Mouse (Mus musculus) midbrain, embryonic 10.5 days (tissue): ENCODE results near the gene Syvn1. TPM values are rescaled to one million over a fixed set of nuclear protein-coding genes. Genes with fewer than 3 reads are reported as not detected.

Source experiments
- DNase-seq: peaks from one replicate; pipeline ENCODE4 v3.0.0-alpha.2; 2017; ENCODE audit warnings: low spot score
- H3K27ac ChIP-seq: fragments of 300-500 bp; sonication (generic); replicated peaks from 2 replicates; pipeline ENCODE4 v1.5.1; 2016; ENCODE audit warnings: mild to moderate bottlenecking
- H3K27me3 ChIP-seq: fragments of 300-500 bp; sonication (generic); 2 replicates; pipeline ENCODE4 v1.6.1; 2016; ENCODE audit warnings: low read depth, mild to moderate bottlenecking; ENCODE audit not compliant: poor library complexity, severe bottlenecking
- H3K36me3 ChIP-seq: fragments of 300-500 bp; sonication (generic); 2 replicates; pipeline ENCODE4 v1.6.1; 2016; ENCODE audit warnings: mild to moderate bottlenecking, moderate library complexity
- H3K4me1 ChIP-seq: fragments of 300-500 bp; sonication (generic); 2 replicates; pipeline ENCODE4 v1.6.1; 2016
- H3K4me3 ChIP-seq: fragments of 300-500 bp; sonication (generic); 2 replicates; pipeline ENCODE4 v1.5.1; 2016; ENCODE audit warnings: mild to moderate bottlenecking, moderate library complexity
- H3K9me3 ChIP-seq: fragments of 300-500 bp; sonication (generic); replicated peaks from 2 replicates; pipeline ENCODE4 v1.6.1; 2016; ENCODE audit warnings: mild to moderate bottlenecking
- WGBS: fragments of 180-500 bp; shearing (Covaris S2); methylation state at CpG from one replicate; pipeline ENCODE4 v1.1.7; 2016; 5-methylcytosine and 5-hydroxymethylcytosine counted together
- polyA plus RNA-seq: library from polyadenylated mRNA; unstranded; fragments of >200 nt; fragmentation: Nextera tagmentation; extraction: Ambion mirVana; gene quantifications from 2 replicates; pipeline ENCODE4 v1.2.1, GENCODE M21; 2016

Gene Syvn1
- polyA plus RNA-seq, 1 experiment from 2014 or later, result 35.8 TPM

GRCm38 (mm10) chr19:6061641-6062302 is 15.4 kb downstream of the Syvn1 start:
- Histone ChIP-seq H3K4me3 (peak overlapping the region; percentile 83), H3K27me3 (no peaks in the 10 kb centered on the region), H3K9me3 (no peaks in the 10 kb centered on the region), H3K27ac (peak overlapping the region; percentile 92), H3K36me3 (peaks cover 33% of the 10 kb centered on the region), H3K4me1 (peaks cover 49% of the 10 kb centered on the region)
- DNase-seq, result peak; percentile 47
- WGBS, result 3% methylated on average over 44 of the region's 44 CpGs

GRCm38 (mm10) chr19:6062418-6062817 is 16.0 kb downstream of the Syvn1 start:
- peaks cover 33% of the 10 kb centered on the region for H3K36me3 ChIP-seq
- no peaks in the 10 kb centered on the region for H3K27me3 ChIP-seq
- 80% methylated on average over 5 of the region's 5 CpGs for WGBS
- H3K9me3 ChIP-seq, result no peaks in the 10 kb centered on the region
- peaks cover 53% of the 10 kb centered on the region for H3K4me1 ChIP-seq
- H3K27ac ChIP-seq, result peak overlapping the region; percentile 92
- H3K4me3 ChIP-seq, result peak overlapping the region; percentile 83
- DNase-seq, result no peak

- H3K27ac ChIP-seq, result no peak overlapping the region
- H3K9me3 ChIP-seq, result no peaks in the 10 kb centered on the region
- H3K36me3 ChIP-seq, result peaks cover 33% of the 10 kb centered on the region
- 93% methylated on average over 6 of the region's 6 CpGs for WGBS
- no peaks in the 10 kb centered on the region for H3K27me3 ChIP-seq
- peak overlapping the region; percentile 83; the same call in 1 of the 2 replicates for H3K4me3 ChIP-seq
- H3K4me1 ChIP-seq, result peaks cover 60% of the 10 kb centered on the region
- DNase-seq, result no peak
These were observed 16.7 kb downstream of the Syvn1 start for GRCm38 (mm10) chr19:6063081-6063480.

- Histone ChIP-seq H3K9me3 (no peaks in the 10 kb centered on the region), H3K27ac (peak overlapping the region; percentile 88), H3K27me3 (no peaks in the 10 kb centered on the region), H3K36me3 (peaks cover 44% of the 10 kb centered on the region), H3K4me1 (peaks cover 46% of the 10 kb centered on the region), H3K4me3 (peak overlapping the region; percentile 73)
- no peak for DNase-seq
- 41% methylated on average over 5 of the region's 5 CpGs for WGBS
These were observed 20.2 kb downstream of the Syvn1 start for GRCm38 (mm10) chr19:6066571-6066970.

- WGBS, result 2% methylated on average over 30 of the region's 30 CpGs
- H3K36me3 ChIP-seq, result peaks cover 45% of the 10 kb centered on the region
- peak overlapping the region; percentile 73 for H3K4me3 ChIP-seq
- no peaks in the 10 kb centered on the region for H3K27me3 ChIP-seq
- peaks cover 40% of the 10 kb centered on the region for H3K4me1 ChIP-seq
- DNase-seq, result peak; percentile 88
- H3K9me3 ChIP-seq, result no peaks in the 10 kb centered on the region
- peak overlapping the region; percentile 88 for H3K27ac ChIP-seq
These were observed 20.8 kb downstream of the Syvn1 start for GRCm38 (mm10) chr19:6067011-6067723.

- peak within 1 kb of the TSS; percentile 73 for H3K4me3 ChIP-seq
- peak; percentile 91 for DNase-seq
- H3K27me3 ChIP-seq, result no peaks in the 10 kb centered on the region
- H3K27ac ChIP-seq, result peak within 1 kb of the TSS; percentile 88
- 8% methylated on average over 33 of the region's 33 CpGs for WGBS
- H3K4me1 ChIP-seq, result peaks cover 33% of the 10 kb centered on the region
- no peaks in the 10 kb centered on the region for H3K9me3 ChIP-seq
- H3K36me3 ChIP-seq, result peaks cover 45% of the 10 kb centered on the region
These were observed 21.5 kb downstream of the Syvn1 start, which contains the start of gene Tm7sf2 for GRCm38 (mm10) chr19:6067724-6068415. TSS of gene Tm7sf2 (minus strand) at chr19:6068373.

- Histone ChIP-seq H3K27ac (no peak overlapping the region), H3K9me3 (no peaks in the 10 kb centered on the region), H3K27me3 (no peaks in the 10 kb centered on the region), H3K4me3 (no peak overlapping the region; the same call in 1 of the 2 replicates), H3K36me3 (peaks cover 48% of the 10 kb centered on the region), H3K4me1 (peaks cover 26% of the 10 kb centered on the region)
- no peak for DNase-seq
- 83% methylated on average over 4 of the region's 4 CpGs for WGBS
These were observed 22.6 kb downstream of the Syvn1 start for GRCm38 (mm10) chr19:6068951-6069350.

- H3K9me3 ChIP-seq, result no peaks in the 10 kb centered on the region
- no peak for DNase-seq
- WGBS, result 93% methylated on average over 10 of the region's 10 CpGs
- H3K27me3 ChIP-seq, result no peaks in the 10 kb centered on the region
- peaks cover 28% of the 10 kb centered on the region for H3K4me1 ChIP-seq
- no peak overlapping the region for H3K4me3 ChIP-seq
- no peak overlapping the region for H3K27ac ChIP-seq
- peaks cover 56% of the 10 kb centered on the region for H3K36me3 ChIP-seq
These were observed 23.5 kb downstream of the Syvn1 start for GRCm38 (mm10) chr19:6069851-6070250.

- H3K36me3 ChIP-seq, result peaks cover 63% of the 10 kb centered on the region
- no peak for DNase-seq
- H3K9me3 ChIP-seq, result no peaks in the 10 kb centered on the region
- peaks cover 36% of the 10 kb centered on the region for H3K4me1 ChIP-seq
- WGBS, result 91% methylated on average over 31 of the region's 31 CpGs
- H3K27me3 ChIP-seq, result no peaks in the 10 kb centered on the region
- no peak overlapping the region for H3K27ac ChIP-seq
- H3K4me3 ChIP-seq, result peak overlapping the region; percentile 12; the same call in 1 of the 2 replicates
These were observed 24.3 kb downstream of the Syvn1 start for GRCm38 (mm10) chr19:6070571-6071250.

GRCm38 (mm10) chr19:6071261-6071660 is 24.9 kb downstream of the Syvn1 start:
- DNase-seq, result no peak
- Histone ChIP-seq H3K36me3 (peaks cover 63% of the 10 kb centered on the region), H3K4me3 (peak overlapping the region; percentile 12; the same call in 1 of the 2 replicates), H3K4me1 (peaks cover 38% of the 10 kb centered on the region), H3K27me3 (no peaks in the 10 kb centered on the region), H3K27ac (no peak overlapping the region), H3K9me3 (no peaks in the 10 kb centered on the region)
- 96% methylated on average over 19 of the region's 19 CpGs for WGBS

GRCm38 (mm10) chr19:6073889-6074288 is 27.5 kb downstream of the Syvn1 start:
- H3K9me3 ChIP-seq, result no peaks in the 10 kb centered on the region
- DNase-seq, result no peak
- no peak overlapping the region for H3K4me3 ChIP-seq
- no peaks in the 10 kb centered on the region for H3K27me3 ChIP-seq
- H3K36me3 ChIP-seq, result peaks cover 58% of the 10 kb centered on the region
- peaks cover 32% of the 10 kb centered on the region for H3K4me1 ChIP-seq
- WGBS, result 89% methylated on average over 5 of the region's 5 CpGs
- H3K27ac ChIP-seq, result no peak overlapping the region
